Mouse (Mus musculus) kidney, adult 11 months (tissue): ENCODE data around the gene Sh3glb1.

Experiments
- DNase-seq: peaks from one replicate; pipeline ENCODE4 v3.0.0; 2022

Sh3glb1 gene

DNA sequence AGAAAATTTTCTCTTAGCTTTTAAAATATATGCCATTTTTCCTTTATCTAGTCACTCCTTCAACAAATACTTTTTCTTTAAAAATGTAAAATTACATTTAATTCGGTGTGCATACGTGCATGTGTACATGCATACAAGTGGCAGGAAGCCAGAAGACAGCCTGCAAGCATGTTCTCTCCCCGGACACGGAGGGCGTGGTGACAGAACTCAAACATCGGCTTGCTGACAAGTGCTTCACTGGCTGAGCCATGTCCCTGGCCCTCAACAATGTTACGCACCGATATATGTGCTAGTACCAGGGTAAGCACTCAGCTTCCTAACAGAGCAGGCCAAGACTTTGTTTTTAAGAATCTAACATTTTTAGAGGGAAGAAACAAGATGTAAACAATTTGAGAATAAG lies 5.5 kb downstream of the Sh3glb1 start:
- no peak for DNase-seq

DNA sequence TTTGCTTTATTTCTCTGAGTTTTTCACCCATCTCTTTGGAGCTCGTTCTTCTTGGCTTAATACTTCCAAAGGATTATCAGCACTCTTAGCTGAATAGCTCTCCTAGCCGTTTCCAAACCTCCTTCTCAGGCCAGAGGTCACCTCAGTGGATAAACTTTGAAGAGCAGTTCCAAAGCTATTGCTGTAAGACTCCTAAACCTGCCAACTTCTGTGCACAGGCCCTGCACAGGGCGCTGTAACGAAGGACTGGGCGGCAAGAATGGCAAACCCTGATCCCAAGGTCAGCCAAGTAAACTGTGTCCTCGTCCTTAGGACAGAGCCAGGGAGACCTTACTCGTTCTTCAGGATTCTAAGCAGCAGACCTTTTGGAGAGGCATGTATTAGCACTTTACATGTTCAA lies 6.0 kb downstream of the Sh3glb1 start:
- peak; percentile 69 for DNase-seq

DNA sequence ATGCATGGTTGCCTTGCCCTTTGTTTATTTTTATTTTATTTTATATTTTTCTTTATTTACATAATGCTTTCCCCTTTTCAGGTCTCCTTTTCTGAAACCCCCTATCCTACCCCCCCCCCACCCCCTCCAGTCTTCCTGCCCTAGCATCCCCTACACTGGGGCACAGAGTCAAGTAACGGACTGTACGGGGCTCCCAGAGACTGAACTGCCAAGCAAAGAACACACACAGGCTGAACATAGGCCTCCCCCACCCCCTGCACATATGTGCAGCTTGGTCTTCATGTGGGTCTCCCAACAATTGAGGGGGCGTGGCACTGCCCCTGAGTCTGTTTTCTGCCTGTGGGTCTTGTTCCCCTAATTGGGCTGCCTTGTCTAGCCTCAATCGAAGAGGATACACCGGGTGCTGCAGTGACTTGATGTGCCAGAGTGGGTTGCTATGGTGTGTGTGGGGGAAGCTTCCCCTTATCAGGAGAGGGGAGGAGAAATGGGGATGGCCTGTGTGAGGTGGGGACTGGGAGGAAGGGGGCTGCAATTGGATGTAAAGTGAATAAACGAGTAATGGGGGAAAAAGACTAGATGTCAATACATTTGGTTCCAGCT lies 8.4 kb downstream of the Sh3glb1 start:
- DNase-seq: no peak

DNA sequence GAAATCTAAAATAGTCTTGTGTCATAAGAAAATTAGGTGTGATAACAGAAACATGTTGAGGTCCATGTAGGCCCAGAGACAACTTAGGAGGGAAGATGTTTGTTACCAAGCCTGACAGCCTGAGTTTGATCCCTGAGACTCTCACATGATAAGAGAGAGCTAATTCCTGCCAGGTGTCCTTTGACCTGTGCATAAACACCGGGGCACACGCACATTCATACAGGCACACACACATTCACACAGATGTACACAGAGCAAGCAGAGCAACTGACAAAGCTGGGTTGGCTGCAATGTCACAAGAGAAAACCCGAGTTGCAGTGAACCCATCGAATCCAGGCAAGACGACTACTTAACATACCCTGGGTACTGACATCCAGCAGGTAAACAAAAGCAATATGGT lies 11.5 kb downstream of the Sh3glb1 start:
- DNase-seq: no peak

DNA sequence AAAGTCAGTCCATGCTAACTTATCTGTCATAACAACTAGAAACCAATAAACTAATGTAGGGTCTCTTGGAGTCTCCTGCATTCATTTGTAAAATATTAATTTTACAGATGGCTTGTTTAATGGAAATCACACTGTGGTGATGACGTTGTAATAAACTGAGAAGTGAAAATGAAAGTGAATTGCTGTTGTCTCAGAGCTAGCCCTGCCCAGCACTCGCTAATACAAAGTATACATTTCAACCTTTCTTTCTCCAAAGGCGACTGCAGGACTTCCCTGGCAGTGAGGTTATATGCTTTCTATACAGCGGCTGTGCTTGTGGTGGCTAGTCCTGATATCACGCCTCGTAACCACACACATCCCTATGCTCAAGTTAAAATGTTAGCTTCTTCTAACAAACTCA lies 16.2 kb downstream of the Sh3glb1 start:
- no peak for DNase-seq

DNA sequence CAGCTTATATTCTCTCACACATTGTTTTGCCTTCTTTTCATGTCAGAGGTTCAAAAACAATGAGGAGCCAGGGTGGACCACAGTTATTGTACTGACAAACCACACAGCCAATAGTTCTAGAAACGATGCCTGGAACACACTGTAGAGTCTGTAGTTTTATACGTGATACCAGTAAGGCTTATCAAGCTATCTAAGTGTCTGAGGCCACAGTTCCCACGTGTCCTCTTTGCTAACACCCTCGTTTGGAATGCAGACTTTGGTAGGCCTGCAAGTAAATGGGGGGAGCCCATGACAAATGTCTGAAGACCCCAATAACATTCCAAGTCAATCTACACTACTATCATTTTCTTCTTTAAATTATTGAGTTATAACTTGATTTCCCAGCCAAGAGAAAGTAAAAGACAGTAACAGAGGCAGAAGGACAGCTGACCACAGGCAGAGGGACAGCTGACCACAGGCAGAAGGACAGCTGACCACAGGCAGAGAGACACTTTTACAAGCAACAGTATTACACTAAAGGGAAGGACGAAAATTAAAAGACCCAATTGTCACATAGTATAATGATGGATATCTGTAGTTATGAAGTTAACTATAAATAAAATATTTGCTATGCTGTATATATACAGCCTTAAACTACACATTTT lies 21.2 kb downstream of the Sh3glb1 start:
- no peak for DNase-seq

DNA sequence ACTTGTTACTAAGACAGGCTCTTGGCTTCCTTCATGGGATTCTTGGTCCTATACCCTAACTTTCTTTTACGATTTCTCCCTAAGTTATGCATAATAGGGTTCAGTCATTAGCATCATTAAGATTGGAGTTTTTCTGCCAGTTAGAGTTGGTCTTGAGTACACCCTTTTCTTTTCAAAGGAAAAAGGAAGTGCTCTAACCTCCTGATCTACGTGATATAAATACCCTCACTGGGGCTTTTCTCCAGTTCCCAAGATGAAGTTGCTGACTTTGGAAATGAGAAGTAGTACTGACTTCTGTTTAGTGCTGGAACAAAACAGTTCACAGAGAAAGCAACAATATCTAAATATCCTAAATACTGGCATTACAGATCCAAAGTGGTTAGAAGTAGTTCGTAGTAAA lies 22.2 kb downstream of the Sh3glb1 start:
- DNase-seq: no peak

DNA sequence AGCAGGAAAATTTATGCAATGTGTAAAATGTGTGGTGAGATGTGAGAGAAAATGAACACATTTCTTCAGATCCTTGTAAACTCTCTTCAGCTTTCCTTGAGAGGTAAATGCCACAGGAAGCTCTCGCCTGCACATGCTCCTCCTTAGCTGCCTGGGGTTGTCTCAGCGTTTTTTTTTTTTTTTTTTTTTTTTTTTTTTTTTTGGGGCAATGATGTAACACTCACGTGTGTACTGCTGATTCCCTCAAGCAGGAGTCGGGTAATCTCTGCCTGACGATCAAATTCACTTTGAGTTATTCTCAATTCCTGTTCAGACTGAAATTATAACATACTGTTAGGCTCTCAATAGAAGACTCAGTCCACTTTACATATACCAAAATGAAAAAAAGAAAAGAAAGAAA lies 23.0 kb downstream of the Sh3glb1 start:
- no peak for DNase-seq

DNA sequence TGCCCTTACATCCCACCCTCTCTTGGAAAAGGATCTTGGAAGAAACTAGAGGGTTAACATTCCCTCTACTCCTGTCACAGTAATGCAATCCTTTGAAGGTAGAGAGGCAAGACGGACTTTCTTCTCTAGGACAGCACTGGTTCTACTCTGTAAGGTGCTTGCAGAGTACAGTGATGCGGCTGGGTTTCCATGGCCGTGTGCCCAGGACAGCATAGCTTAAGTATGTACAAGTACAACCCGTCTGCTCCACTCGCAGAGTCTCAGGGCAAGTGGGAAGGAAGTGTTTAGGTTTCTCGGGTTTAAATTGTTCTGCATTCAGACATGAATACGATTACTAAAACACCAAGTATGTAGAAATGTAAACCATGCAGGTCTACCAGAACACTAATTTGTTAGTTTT lies 25.2 kb downstream of the Sh3glb1 start:
- DNase-seq: no peak

DNA sequence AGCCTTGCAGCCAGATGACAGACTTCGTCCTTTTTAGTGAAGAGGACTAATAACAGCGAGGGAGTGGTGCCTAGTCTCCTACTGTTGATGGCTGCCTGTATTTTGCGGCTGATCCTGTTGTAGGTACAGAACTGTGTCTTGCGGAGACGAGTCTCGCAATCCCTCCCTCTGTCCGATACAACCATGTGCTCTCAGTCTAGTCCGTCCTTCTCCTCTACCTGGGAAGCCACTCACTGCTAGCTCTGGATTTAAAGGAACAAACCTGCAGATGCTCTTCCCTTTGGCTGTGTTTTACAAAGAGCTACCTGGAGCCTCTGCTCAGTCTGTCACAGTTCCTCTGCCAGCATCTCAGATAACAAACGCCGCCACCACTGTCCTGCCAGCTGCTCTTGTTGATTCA lies 26.1 kb downstream of the Sh3glb1 start:
- DNase-seq: no peak

DNA sequence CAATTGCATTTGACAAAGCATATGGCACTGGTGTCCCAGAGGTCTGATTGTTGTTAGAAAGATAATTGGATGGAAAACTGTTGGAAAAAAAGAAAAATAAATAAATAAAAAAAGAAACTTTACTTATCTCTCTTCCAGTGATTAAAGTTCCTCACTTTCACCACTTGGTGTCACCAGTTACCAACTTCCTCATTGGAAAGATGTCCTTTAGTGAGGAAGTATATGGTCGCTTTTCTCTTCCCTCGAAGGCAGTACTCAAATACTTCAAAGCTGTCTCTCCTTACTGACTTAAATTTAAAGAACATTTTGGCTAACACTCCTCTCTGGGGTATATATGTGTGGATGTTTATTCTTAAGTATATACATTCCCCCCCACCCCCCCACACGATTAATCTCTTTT lies 28.1 kb downstream of the Sh3glb1 start:
- no peak for DNase-seq

DNA sequence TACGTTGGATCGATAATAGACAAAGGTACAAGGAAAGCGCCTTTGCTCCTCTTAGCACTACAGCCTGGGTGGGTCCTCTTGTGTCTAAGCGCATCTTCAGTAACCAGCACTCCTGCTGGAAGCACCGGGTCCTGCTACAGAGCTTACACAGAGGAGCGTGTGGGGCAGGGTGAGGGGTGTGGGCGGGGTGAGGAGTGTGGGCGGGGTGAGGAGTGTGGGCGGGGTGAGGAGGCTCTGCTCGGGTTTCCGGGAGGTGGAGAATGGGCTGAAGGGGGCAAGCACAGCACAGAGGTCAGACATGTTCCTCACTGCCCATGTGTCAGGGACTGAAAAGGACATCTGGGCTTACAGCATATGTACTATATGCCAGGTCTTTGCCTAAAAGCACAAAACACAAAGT lies 30.9 kb downstream of the Sh3glb1 start:
- no peak for DNase-seq

DNA sequence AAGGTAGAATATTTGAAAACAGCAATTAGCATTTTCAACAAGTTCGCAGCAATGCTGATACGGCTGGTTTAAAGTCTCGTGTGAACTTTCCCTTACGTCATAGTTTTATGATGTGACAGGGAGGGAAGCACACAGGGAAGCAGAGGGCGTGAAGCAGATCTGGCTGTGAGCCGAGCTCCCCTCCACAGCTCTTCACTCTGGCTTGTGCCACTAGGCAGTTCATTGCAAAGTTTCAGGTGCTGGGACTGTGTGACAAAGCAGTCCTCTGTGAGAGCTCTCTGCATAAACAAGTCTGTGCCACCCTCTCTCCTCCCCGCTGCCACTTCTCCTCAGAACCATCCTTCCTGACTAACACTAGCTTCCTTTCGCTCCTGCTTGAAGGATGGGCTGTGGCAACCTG lies 31.9 kb downstream of the Sh3glb1 start:
- no peak for DNase-seq

DNA sequence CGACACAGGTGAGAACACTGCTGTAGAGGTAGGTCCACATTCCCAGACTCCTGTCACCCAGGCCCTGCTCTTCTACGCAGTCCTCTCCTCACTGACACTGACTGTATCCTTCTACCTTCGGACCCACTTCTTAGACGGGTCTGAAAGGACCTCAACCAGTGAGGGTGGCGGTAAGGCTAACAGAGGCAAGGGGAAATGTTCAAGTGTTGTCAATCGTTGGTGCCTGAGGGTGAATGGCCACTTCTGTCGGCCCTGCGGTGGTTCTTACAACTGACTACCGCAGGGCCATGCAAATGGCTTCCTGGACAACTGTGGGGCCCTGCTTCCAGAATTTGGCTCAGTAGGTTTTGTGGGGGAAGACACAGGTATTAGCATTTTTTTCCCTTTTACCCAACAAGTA lies 32.5 kb downstream of the Sh3glb1 start:
- no peak for DNase-seq

DNA sequence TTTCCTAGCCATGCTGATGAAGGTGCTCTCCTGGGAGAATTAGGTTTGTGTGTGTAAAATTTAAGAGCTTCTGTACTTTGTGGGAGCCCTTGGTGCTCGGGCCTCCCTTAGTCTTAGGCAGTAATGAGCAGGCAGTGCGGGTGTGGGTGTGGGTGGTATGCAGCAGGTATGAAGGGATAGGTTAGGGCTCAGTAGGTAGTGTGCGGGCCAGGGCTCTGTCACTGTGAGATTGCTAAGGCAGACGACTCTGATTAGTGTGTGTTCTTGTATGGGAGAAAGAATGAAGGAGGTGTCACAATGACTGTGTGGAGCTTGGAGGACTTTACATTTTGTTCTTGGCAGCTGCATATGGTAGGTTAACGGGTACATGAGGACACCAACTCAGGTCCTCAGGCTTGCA lies 34.0 kb downstream of the Sh3glb1 start:
- DNase-seq: no peak

DNA sequence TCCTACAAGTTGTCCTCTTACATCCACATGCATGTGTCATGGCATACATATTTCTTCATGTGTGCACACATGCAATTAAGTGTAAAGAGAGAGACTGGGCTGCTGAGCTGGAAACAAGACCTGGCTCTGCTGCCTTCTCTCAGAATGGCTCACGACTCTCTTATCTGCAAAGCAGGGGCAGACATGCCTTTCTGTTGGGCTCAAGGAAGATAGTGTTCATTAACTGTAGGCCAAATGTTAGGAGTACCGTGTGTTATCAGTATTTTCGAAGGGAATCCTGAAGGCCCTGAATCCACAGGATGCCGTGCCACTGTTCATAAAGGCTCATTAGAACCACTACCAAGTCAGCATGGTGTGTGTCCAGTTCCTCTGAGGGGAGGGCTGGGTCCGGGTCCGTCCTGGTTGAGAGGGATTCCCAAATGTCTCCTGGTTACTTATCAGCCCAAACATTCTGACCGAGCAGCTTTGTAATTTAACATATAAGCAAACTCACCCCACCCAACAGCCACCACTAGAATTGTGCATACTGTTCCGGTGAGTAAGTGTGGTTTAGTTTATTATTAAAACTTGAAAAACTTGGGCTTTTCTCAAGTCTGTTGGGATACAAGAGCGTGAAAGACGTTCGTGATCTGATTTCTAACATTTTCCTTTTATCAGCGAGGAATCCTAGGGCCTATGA lies 36.9 kb downstream of the Sh3glb1 start:
- no peak for DNase-seq

DNA sequence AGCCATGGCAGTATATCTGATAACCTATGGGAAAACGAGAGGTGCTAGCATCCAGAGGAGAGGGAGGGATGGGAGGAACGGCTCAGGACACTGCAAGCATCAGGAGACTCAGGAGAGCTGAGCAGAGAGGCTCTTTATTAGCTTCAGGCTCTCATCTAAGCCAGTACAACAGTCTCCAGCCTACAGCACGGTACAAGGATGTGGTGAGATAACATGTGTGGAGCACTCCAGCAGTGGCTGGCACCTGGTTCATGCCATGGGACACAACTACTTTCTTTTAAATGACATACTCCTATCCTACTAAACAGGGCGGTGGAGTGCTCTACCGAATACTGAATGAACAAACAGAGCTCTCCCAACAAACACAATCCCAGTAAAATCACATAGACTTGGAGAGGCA lies 38.6 kb downstream of the Sh3glb1 start:
- no peak for DNase-seq

DNA sequence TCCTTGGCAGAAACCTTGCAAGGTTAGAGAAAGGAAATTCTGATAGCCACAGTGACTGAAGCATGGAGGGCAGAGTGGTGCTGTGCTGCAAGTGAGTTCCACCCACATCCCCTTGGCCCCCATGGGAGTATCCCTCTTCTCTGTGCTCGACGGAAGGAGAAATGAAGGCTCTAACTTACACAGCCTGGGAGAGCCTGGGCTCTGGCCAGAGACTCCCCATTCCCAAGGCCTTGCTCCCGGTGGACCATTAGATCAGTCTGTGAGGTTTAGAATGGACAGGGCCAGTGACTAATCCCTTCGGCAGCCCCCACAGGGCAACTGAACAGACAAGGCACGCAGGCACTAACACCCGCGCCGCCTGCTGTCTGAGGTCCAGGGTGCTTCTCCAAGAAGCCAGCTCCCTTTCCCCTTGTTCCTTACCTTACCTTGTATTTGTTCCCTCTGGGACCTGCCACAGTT lies 40.4 kb downstream of the Sh3glb1 start:
- DNase-seq: no peak

DNA sequence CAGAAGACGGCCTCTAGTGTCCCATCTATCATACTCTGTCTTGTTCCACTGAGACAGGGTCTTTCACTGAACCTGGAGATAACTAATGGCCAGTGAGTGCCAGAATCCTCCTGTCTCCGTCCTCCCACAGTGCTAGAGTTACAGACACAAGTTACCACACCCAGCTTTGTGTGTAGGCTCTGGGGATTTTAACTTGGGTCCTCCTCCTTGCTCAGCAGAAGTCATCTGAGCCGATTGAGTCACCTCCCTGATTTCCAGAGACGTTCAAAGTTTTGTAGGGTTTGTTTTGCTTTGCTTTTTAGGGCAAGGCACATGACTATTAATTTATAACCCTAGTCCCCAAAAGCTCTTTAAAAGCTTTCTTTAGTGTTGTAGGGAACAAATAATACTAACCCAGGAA lies 41.0 kb downstream of the Sh3glb1 start:
- DNase-seq: no peak

DNA sequence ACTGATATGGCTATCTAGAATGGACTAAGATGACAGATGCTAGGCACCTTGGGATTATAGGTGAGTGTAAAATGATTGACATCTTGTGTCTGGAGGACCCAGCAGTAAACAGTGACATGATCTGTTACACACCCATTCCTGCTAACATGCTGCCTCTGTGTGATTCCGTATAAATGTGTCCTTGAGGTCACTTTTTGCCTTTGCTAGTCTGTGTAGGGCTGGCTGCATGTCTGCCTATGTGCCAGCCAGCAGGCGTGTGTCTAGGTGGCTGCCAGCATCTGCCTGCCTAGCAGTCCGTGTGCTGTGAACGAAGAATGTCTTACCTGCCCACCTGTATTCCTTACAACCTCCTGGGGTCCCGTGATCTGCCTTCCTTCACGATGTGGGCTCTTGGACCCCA lies 42.4 kb downstream of the Sh3glb1 start:
- DNase-seq: no peak

DNA sequence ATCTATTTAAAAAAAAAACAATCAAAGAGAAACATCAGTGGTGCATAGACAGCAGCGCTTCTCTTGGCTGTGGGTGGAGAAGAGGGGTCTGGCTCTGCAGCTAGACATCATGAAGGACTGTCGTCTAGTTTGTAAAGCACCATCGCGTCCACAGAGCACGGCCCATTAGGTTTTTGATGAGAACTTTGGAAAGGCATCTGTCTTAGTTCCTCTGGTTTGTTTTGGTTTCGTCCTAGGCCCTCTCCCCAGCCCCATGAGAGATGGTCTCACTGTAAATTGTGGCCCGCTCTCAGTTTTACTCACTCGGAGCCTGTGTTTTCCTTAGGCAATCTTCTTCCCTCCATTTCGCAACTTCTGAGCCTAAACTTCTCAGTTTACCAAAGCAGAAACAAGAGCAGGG lies 43.9 kb downstream of the Sh3glb1 start:
- no peak for DNase-seq

DNA sequence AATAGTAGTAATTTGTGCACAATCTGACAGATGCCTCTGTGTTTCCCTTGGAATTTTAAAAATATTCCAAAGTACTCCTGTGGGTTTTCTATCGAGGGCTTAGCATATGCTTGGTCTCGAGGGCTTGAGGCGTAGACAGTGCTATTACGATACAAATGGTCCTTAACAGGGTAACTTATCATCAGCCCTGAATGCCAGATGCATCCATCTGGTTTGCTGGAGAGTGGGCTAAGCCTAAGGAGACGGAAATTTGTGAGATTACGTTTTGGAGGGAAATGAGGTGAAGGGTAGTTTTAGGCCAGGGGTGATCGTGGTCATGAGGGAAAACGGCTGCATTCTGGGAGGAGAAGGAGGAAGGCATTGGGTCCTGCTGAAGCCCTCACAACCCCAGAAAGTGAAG lies 48.1 kb downstream of the Sh3glb1 start:
- no peak for DNase-seq

DNA sequence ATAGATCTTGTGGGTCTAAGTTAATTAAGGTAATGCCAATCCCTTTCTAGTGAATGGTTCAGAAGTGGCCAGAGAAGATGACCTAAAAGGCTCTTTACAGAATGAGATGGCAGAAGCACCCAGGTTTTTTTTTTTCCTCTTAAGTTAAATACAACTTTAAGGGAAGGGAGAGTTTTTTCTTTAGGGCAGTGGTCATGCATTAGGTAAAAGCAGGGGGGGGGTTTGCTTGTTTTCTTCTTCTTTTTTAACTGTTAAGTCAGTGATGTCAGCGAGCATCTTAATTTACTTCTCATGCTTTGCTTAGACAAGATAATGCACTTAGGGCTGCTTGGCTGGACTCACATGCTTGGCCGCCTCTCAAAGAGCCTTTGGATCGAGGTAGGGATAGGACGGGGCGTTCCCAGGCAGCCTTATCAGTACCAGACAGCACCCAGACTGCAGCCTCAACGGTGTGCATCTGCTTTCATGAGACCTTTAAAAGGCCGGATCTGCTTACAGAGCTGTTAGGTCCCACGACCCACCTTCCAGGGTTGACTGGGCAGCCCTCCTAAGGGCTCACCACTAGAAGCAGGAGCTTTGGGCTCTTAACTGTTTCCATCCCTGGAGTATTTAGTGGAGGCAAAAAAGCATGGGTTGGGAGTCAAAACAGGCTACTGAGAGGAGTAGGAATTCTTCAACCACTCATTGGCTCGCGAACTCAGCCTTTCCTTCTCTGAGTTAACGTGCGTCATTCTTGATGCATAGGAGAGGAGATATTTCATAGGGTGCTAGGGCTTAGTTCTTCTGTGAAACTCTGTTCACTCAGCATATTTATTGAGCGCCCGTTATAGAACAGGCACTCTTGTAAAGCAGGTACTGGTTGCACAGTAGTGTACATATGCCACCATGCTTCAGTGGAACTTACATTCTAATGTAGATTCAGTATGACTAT lies 49.9 kb downstream of the Sh3glb1 start:
- DNase-seq: no peak

DNA sequence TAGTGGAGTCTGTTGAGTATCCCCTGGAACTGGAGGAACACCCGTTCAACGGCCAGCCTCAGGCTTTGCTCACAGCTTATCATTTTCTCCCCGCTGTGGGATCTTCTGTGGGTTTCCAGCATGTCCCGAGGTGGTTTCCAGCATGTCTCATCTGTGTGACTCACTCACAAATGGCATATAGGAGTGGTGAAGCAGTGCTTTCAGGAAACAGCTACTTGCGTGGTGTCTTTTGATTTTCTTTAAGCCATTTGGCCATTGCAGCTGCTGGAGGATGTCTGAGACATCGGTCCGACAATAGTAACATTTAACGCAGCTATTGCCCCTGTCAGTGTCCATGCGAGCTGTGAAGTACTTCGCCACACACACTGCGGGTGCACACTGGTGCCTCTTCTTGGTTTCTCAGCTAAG lies 50.7 kb downstream of the Sh3glb1 start:
- DNase-seq: no peak
